Mouse (Mus musculus) heart, embryonic 13.5 days (tissue): ENCODE data around the gene Ttyh3. TPM values are rescaled to one million over a fixed set of nuclear protein-coding genes. Genes with fewer than 3 reads are reported as not detected.

Experiments
- ATAC-seq: fragments of 200-750 bp; cut with Nextera tagmentation; 2 replicates; pipeline ENCODE4 v1.8.0; 2017; ENCODE audit warnings: moderate TSS enrichment; ENCODE audit not compliant: insufficient number of reproducible peaks, low FRiP score, low TSS enrichment; ENCODE audit errors: extremely low read depth
- H3K27ac ChIP-seq: fragments of 300-500 bp; sonication (generic); replicated peaks from 2 replicates; pipeline ENCODE4 v1.5.1; 2015; ENCODE audit warnings: moderate library complexity, mild to moderate bottlenecking, inconsistent platforms
- H3K27me3 ChIP-seq: fragments of 300-500 bp; sonication (generic); replicated peaks from 2 replicates; pipeline ENCODE4 v1.6.1; 2015; ENCODE audit warnings: mild to moderate bottlenecking, inconsistent platforms
- H3K36me3 ChIP-seq: fragments of 300-500 bp; sonication (generic); 2 replicates; pipeline ENCODE4 v1.6.1; 2015; ENCODE audit warnings: mild to moderate bottlenecking, inconsistent platforms
- H3K4me1 ChIP-seq: fragments of 300-500 bp; sonication (generic); 2 replicates; pipeline ENCODE4 v1.6.1; 2015; ENCODE audit warnings: inconsistent platforms
- H3K4me2 ChIP-seq: fragments of 300-500 bp; sonication (generic); 2 replicates; pipeline ENCODE4 v1.6.1; 2015; ENCODE audit warnings: inconsistent platforms, mild to moderate bottlenecking, moderate library complexity
- H3K4me3 ChIP-seq: fragments of 300-500 bp; sonication (generic); 2 replicates; pipeline ENCODE4 v1.5.1; 2015; ENCODE audit warnings: moderate library complexity, mild to moderate bottlenecking, inconsistent platforms
- H3K9ac ChIP-seq: fragments of 300-500 bp; sonication (generic); 2 replicates; pipeline ENCODE4 v1.6.1; 2015; ENCODE audit warnings: inconsistent platforms, mild to moderate bottlenecking, moderate library complexity
- H3K9me3 ChIP-seq: fragments of 300-500 bp; sonication (generic); 2 replicates; pipeline ENCODE4 v1.6.1; 2016; ENCODE audit warnings: inconsistent platforms
- WGBS: fragments of 180-500 bp; shearing (Covaris S2); methylation state at CpG from one replicate; pipeline ENCODE4 v1.1.7; 2015; ENCODE audit warnings: mixed read lengths; 5-methylcytosine and 5-hydroxymethylcytosine counted together
- polyA plus RNA-seq: library from polyadenylated mRNA; unstranded; fragments of >200 nt; fragmentation: Nextera tagmentation; extraction: Ambion mirVana; gene quantifications from 2 replicates; pipeline ENCODE4 v1.2.1, GENCODE M21; 2015

Ttyh3 gene
- polyA plus RNA-seq, 1 experiment from 2014 or later, result 25.0 TPM

DNA sequence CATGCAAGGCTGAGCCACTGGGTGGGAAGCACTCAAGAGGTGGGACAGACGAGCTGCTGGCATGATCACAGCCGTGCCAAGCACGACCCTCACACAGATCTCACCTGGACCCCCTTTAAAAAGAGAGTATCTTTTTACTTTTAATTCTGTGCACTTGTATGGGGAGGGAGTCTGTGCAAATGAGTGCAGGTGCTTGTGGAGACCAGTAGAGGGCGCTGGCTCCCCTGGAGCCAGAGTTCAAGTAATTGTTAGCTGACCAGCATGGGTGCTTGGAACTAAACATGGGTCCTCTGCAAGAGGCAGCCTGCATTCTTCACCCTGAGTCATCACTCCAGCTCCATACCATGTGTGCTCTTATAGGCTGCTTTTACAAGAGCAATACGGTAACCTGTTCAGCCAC is 21.3 kb downstream of the Ttyh3 start:
- no peak overlapping the region for H3K9ac ChIP-seq
- no peak for ATAC-seq
- 86% methylated on average over 5 of the region's 5 CpGs for WGBS
- peaks cover 97% of the 10 kb centered on the region for H3K36me3 ChIP-seq
- H3K9me3 ChIP-seq, result peaks cover 10% of the 10 kb centered on the region
- no peaks in the 10 kb centered on the region for H3K4me1 ChIP-seq
- no peak overlapping the region for H3K27ac ChIP-seq
- H3K27me3 ChIP-seq, result no peaks in the 10 kb centered on the region
- H3K4me2 ChIP-seq, result no peak overlapping the region
- no peak overlapping the region for H3K4me3 ChIP-seq

DNA sequence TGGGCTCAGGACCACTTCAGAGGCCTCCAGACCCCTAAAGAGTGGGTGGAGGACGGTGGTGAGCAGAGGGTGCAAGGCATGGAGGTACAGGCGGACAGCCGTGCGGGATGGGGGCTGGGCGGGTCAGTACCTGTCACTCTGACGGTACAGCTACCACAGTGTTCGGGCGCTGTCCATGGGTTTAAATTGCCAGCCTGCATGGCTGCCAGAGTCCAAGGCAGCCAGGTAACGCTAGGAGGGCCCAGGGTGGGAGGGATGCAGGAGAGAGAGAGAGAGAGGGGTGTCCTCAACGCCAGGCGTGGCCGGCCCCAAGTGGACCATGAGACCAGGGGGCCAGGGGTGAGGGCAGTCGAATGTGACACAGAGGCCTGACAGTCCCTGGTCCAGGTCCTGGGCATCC is 23.9 kb downstream of the Ttyh3 start:
- WGBS, result 92% methylated on average over 13 of the region's 13 CpGs
- Histone ChIP-seq H3K9ac (no peak overlapping the region), H3K4me1 (peaks cover 8% of the 10 kb centered on the region; the same call in 1 of the 2 replicates), H3K27ac (no peak overlapping the region), H3K9me3 (peaks cover 10% of the 10 kb centered on the region), H3K36me3 (peaks cover 87% of the 10 kb centered on the region), H3K27me3 (no peaks in the 10 kb centered on the region), H3K4me2 (no peak overlapping the region), H3K4me3 (no peak overlapping the region)
- ATAC-seq, result no peak

DNA sequence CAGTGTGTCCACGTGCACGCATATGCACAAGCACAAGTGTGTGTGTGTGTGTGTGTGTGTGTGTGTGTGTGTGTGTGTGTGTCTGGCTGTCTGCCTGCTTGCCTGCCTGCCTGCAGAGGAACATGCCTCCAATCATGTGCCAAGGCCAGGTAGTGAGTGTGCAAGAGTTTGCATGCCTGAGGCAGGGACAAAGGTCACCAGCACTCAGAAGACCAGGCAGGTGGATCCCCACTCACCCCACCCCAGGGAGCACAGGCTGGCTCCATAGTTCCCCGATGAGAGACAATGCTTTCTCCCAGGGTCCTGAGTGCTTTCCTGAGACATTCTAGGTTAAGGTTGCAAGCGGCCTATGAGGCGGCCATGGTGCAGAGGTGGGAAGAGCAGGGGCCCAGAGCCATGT is 24.6 kb downstream of the Ttyh3 start:
- WGBS, result 90% methylated on average over 5 of the region's 5 CpGs
- Histone ChIP-seq H3K9ac (no peak overlapping the region), H3K4me1 (peaks cover 10% of the 10 kb centered on the region; the same call in 1 of the 2 replicates), H3K4me2 (no peak overlapping the region), H3K27me3 (no peaks in the 10 kb centered on the region), H3K36me3 (peaks cover 80% of the 10 kb centered on the region), H3K9me3 (peaks cover 10% of the 10 kb centered on the region), H3K4me3 (no peak overlapping the region), H3K27ac (no peak overlapping the region)
- ATAC-seq, result no peak

DNA sequence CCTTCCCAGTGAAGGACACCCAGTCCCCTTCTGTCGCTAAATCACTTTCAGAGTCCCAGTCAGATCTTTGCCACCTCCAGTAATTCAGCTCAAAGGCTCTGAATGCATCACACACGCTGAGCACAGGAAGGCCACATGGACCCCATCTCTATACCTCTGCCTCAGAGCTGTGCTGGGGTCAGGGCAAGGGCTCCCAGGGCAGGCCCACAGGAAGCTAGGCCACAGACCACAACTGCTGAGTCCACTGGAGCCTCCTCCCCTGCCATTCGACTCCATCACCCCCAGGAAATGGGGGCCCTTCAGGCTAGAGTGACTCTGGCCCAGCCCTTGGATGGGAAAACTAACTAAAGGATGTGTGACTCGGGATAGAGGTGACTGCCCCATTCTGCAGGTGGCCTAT is 25.0 kb downstream of the Ttyh3 start:
- H3K27me3 ChIP-seq, result no peaks in the 10 kb centered on the region
- no peak overlapping the region for H3K9ac ChIP-seq
- H3K4me3 ChIP-seq, result no peak overlapping the region
- H3K9me3 ChIP-seq, result peaks cover 9% of the 10 kb centered on the region
- H3K4me2 ChIP-seq, result no peak overlapping the region
- peaks cover 10% of the 10 kb centered on the region; the same call in 1 of the 2 replicates for H3K4me1 ChIP-seq
- H3K36me3 ChIP-seq, result peaks cover 75% of the 10 kb centered on the region
- H3K27ac ChIP-seq, result no peak overlapping the region
- ATAC-seq, result no peak
- WGBS, result 75% methylated on average over 4 of the region's 4 CpGs

DNA sequence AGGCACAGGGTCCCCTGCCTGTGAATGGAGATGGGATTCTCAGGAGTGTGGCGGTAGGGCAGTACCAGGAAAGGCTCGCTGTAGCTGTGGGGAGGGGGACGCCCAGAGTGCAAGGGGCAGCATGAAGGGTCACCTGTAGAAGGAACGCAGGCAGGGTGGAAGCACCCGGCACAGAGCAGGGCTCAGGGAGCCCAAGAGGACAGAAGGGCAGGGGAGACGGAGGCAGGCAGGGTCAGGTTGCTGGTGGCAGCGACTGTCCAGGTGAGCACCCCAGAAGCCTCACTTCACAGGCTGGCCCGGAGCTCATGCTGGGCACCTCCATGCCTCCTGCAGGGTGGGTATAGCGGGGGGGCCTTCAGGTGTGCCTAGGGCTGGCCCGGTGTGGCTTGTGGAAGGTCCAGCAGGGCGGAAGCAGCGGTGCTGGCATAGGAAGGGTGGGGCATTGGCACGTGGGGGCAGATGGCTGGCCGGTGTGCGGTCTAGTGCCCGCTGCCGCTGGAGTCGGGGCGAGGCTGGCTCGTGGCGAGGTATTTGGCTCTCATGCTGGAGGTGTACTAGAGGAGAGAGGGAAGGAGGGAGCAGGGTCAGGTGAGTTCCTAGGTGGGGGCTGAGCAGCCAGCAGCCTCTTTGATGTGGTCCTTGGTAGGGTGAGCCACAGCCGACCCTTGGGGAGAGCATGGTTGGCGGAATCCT is 25.7 kb downstream of the Ttyh3 start:
- no peak for ATAC-seq
- peaks cover 68% of the 10 kb centered on the region for H3K36me3 ChIP-seq
- H3K9ac ChIP-seq, result no peak overlapping the region
- peaks cover 10% of the 10 kb centered on the region; the same call in 1 of the 2 replicates for H3K4me1 ChIP-seq
- H3K4me3 ChIP-seq, result no peak overlapping the region
- H3K27ac ChIP-seq, result no peak overlapping the region
- no peaks in the 10 kb centered on the region for H3K27me3 ChIP-seq
- WGBS, result 93% methylated on average over 23 of the region's 23 CpGs
- H3K4me2 ChIP-seq, result no peak overlapping the region
- H3K9me3 ChIP-seq, result peaks cover 6% of the 10 kb centered on the region

DNA sequence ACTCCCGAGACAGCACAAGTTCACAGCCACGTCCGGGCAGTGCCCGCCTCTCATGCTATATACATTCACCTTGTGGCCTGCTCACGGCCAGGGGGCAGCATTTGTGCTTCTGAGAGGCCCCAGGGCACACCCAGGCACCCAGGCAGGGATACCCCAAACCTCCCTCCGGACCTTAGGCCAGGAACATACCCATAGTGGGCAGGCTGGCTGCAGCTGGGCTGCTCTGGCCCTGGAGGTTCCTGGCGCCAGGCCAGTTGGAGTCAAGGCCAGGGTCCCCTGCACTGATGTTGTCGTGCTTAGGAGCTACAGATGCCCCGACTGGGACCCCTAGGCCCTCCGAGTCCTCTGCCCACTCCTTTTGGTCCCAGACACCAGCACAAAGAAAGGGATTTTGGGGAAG is 27.3 kb downstream of the Ttyh3 start:
- H3K36me3 ChIP-seq, result peaks cover 52% of the 10 kb centered on the region
- no peak overlapping the region for H3K4me3 ChIP-seq
- WGBS, result 69% methylated on average over 10 of the region's 10 CpGs
- ATAC-seq, result no peak
- no peak overlapping the region for H3K9ac ChIP-seq
- no peaks in the 10 kb centered on the region for H3K9me3 ChIP-seq
- H3K27ac ChIP-seq, result no peak overlapping the region
- H3K27me3 ChIP-seq, result no peaks in the 10 kb centered on the region
- H3K4me1 ChIP-seq, result peaks cover 14% of the 10 kb centered on the region; the same call in 1 of the 2 replicates
- no peak overlapping the region for H3K4me2 ChIP-seq

DNA sequence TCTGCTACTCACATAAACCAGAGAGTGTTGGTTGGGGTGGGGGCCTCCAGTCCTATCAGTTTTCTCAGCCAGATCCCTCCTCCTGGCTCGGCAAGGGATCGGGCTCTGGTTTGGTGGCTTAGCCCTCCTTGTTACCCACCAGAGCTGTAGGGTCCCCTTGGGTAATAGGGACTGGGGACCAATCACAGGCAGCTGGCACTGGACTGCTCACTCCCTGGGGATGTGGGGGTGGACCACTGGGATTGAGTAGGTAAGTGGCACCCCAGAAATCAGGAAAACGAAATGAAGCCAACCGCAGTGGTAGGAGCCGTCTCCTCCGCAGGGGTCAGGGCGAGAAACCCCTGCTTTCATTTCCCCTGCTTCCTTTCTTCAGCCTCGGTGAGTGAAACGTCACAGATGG is 27.7 kb downstream of the Ttyh3 start:
- H3K36me3 ChIP-seq, result peaks cover 48% of the 10 kb centered on the region
- no peaks in the 10 kb centered on the region for H3K27me3 ChIP-seq
- WGBS, result 73% methylated on average over 9 of the region's 9 CpGs
- H3K27ac ChIP-seq, result no peak overlapping the region
- H3K9me3 ChIP-seq, result no peaks in the 10 kb centered on the region
- H3K4me3 ChIP-seq, result no peak overlapping the region
- H3K4me1 ChIP-seq, result peaks cover 14% of the 10 kb centered on the region; the same call in 1 of the 2 replicates
- ATAC-seq, result no peak
- H3K4me2 ChIP-seq, result no peak overlapping the region
- no peak overlapping the region for H3K9ac ChIP-seq

DNA sequence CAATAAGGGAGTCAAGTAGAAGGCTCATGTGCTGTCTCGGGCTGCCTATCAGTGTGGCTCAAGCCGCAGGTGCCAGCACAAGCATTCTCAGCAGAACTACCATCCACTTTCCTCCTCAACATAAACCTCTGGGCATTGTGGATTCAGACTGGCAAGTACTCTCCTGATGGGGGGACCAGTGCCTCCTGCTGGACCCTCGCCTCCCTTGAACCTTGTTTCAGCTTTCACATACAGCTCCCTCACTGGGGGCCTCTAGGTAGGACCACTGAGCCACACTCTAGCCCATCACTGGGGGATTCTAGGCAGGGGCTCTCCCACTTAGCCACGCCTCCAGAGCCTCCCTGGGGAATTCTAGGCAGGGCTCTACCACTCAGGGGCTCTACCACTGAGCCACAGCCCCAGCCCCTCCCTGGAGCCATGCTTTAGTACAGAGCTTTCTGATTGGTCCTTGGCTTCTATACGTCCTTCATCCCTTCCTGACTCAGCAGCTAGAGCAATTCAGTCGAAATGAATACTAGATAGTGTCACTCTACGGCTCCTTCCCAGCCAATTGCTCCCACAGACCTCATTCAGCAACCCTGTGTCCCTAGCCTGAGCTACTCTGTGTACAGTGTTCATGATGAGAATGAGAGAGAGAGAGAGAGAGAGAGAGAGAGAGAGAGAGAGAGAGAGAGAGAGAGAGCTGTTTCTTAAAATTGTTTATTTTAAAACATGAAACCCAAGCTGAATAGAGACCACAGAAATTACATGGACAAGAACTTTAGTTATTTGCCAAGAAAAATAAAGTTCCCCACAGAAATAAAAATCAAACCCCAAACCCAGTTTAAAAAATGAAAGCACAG is 28.7 kb downstream of the Ttyh3 start:
- ATAC-seq, result no peak

DNA sequence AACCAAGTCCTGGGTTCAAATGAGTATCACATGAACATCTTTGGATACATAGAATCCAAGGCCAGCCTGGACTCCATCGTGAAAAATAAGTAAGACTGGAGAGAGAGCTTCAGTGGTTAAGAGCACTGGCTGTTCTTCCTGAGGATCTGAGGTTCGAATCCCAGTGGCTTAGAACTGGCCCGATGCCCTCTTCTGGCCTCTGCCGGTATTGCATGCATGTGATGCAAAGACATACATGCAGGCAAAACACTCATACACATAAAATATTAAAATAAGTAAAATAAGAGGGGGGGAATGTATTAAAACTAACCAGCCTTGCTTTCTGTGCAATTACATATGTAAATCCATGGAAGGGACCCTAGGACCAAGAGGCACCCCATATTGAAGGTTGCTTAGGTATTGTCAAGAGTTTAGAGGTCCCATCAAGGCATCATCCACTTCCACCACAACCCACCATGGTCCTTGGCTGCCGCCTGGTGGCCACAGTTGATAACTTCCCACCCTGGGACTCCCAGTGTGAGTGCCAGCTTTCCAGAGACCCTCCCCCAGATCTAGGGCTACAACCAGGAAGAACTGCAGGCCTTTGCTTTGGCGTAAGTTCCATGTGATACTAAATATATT is 29.6 kb downstream of the Ttyh3 start:
- no peak for ATAC-seq
- no peak overlapping the region for H3K4me2 ChIP-seq
- H3K4me3 ChIP-seq, result no peak overlapping the region
- 22% methylated on average over 6 of the region's 6 CpGs for WGBS
- no peaks in the 10 kb centered on the region for H3K9me3 ChIP-seq
- H3K9ac ChIP-seq, result no peak overlapping the region
- H3K36me3 ChIP-seq, result peaks cover 33% of the 10 kb centered on the region
- no peak overlapping the region for H3K27ac ChIP-seq
- peaks cover 16% of the 10 kb centered on the region; the same call in 1 of the 2 replicates for H3K4me1 ChIP-seq
- no peaks in the 10 kb centered on the region for H3K27me3 ChIP-seq

More for the DNA sequence above, 28.7 kb downstream of the Ttyh3 start:
- Histone ChIP-seq H3K27ac (no peak overlapping the region), H3K4me1 (peaks cover 16% of the 10 kb centered on the region; the same call in 1 of the 2 replicates), H3K4me2 (no peak overlapping the region), H3K36me3 (peaks cover 41% of the 10 kb centered on the region), H3K9ac (no peak overlapping the region), H3K9me3 (no peaks in the 10 kb centered on the region), H3K4me3 (no peak overlapping the region), H3K27me3 (no peaks in the 10 kb centered on the region)
- WGBS, result 60% methylated on average over 7 of the region's 7 CpGs

DNA sequence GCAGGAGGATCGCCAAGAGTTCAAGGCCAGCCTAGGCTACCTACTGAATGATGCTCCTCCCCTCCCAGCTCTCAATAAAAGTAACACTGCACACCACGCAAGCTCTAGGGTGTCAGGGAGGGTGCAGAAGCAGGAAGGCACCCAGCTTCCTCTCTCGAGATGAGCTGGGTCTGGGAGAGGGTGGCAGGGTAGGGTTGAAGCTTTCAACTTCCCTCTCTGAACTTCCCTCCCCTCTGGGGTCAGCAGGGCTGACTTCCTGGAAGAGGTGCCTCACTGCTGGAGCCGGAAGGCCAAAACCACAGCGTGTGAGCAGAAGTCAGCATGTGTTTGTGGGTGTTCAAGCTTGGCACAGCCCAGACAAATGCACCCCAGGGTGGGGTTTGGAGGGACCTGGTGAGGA is 31.1 kb downstream of the Ttyh3 start:
- Histone ChIP-seq H3K36me3 (peaks cover 21% of the 10 kb centered on the region), H3K4me3 (no peak overlapping the region), H3K9me3 (no peaks in the 10 kb centered on the region), H3K27ac (no peak overlapping the region), H3K9ac (no peak overlapping the region), H3K4me2 (no peak overlapping the region), H3K4me1 (peaks cover 16% of the 10 kb centered on the region; the same call in 1 of the 2 replicates), H3K27me3 (peaks cover 8% of the 10 kb centered on the region)
- WGBS, result 62% methylated on average over 5 of the region's 5 CpGs
- no peak for ATAC-seq

DNA sequence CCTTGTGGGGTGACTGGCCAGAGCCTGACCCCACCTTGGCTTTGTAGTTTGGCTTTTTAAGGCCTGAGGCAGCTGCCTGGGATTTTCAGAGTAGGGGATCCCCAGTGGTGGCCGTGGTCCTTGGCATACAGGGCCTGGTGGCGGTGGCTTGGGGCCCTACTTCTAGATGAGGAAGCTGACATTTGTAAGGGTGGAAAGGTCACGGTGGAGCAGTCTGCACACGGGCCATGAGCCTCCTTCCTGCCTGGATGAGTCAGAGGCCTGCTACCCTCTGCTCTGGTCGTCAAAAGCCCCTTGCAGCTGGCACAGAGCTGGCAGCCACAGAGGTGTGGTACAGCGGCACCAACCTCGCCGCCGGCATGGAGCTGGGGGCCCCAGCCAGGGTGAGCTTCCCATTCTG is 32.1 kb downstream of the Ttyh3 start:
- Histone ChIP-seq H3K36me3 (peaks cover 11% of the 10 kb centered on the region), H3K9ac (0 out of 2 replicates have a peak overlapping the region, but pooled peaks have one; percentile 14), H3K27me3 (peaks cover 18% of the 10 kb centered on the region), H3K27ac (no peak overlapping the region), H3K4me2 (no peak overlapping the region), H3K4me1 (peaks cover 23% of the 10 kb centered on the region), H3K9me3 (no peaks in the 10 kb centered on the region), H3K4me3 (no peak overlapping the region)
- no peak for ATAC-seq
- WGBS, result 62% methylated on average over 9 of the region's 9 CpGs
